Mouse (Mus musculus): ENCODE data around the gene Qsox2.

The Qsox2 gene

GRCm38 (mm10) chr2:26237290-26237782 is at the start of gene Qsox2:
Gene Qsox2, minus strand, starts transcription at chr2:26237525.
- DNase-seq (ENCODE audit: low spot score in 2 of 2): peak; percentile 71 to 78

- no peak for DNase-seq (ENCODE audit: low spot score in 2 of 2)
Measured at GRCm38 (mm10) chr2:26286391-26286790, 49.1 kb upstream of the Qsox2 start.

- DNase-seq (ENCODE audit: low spot score in 2 of 2): no peak
Measured at GRCm38 (mm10) chr2:26285804-26286203, 48.5 kb upstream of the Qsox2 start.

- DNase-seq (ENCODE audit: low spot score in 2 of 2): no peak
Measured at GRCm38 (mm10) chr2:26280594-26280993, 43.3 kb upstream of the Qsox2 start.

GRCm38 (mm10) chr2:26279712-26280111 is 42.4 kb upstream of the Qsox2 start:
- DNase-seq (ENCODE audit: low spot score in 2 of 2): no peak

GRCm38 (mm10) chr2:26273611-26274010 is 36.3 kb upstream of the Qsox2 start:
- no peak for DNase-seq (ENCODE audit: low spot score in 2 of 2)

- DNase-seq (ENCODE audit: low spot score in 2 of 2): no peak
Measured at GRCm38 (mm10) chr2:26268216-26268615, 30.9 kb upstream of the Qsox2 start.

GRCm38 (mm10) chr2:26266066-26266742 is 28.9 kb upstream of the Qsox2 start:
- DNase-seq (ENCODE audit: low spot score in 2 of 2): no peak

- no peak for DNase-seq (ENCODE audit: low spot score in 2 of 2)
Measured at GRCm38 (mm10) chr2:26265095-26265494, 27.8 kb upstream of the Qsox2 start.

- no peak for DNase-seq (ENCODE audit: low spot score in 2 of 2)
Measured at GRCm38 (mm10) chr2:26264646-26265045, 27.3 kb upstream of the Qsox2 start.

- no peak for DNase-seq (ENCODE audit: low spot score in 2 of 2)
Measured at GRCm38 (mm10) chr2:26257315-26258096, 20.2 kb upstream of the Qsox2 start.

- DNase-seq (ENCODE audit: low spot score in 2 of 2): no peak
Measured at GRCm38 (mm10) chr2:26254816-26255215, 17.5 kb upstream of the Qsox2 start.

GRCm38 (mm10) chr2:26252514-26253206 is 15.3 kb upstream of the Qsox2 start:
- DNase-seq (ENCODE audit: low spot score in 2 of 2): no peak

GRCm38 (mm10) chr2:26247531-26247930 is 10.2 kb upstream of the Qsox2 start:
- no peak for DNase-seq (ENCODE audit: low spot score in 2 of 2)

GRCm38 (mm10) chr2:26240841-26241240 is 3.5 kb upstream of the Qsox2 start:
- DNase-seq (ENCODE audit: low spot score in 2 of 2): no peak

GRCm38 (mm10) chr2:26240330-26240729 is 3.0 kb upstream of the Qsox2 start:
- no peak for DNase-seq (ENCODE audit: low spot score in 2 of 2)

GRCm38 (mm10) chr2:26236681-26237289 is 540 bp downstream of the Qsox2 start:
- no peak for DNase-seq (ENCODE audit: low spot score in 2 of 2)

- no peak for DNase-seq (ENCODE audit: low spot score in 2 of 2)
Measured at GRCm38 (mm10) chr2:26234771-26235170, 2.6 kb downstream of the Qsox2 start.

- no peak for DNase-seq (ENCODE audit: low spot score in 2 of 2)
Measured at GRCm38 (mm10) chr2:26234253-26234652, 3.1 kb downstream of the Qsox2 start.

- DNase-seq (ENCODE audit: low spot score in 2 of 2): no peak
Measured at GRCm38 (mm10) chr2:26231366-26231765, 6.0 kb downstream of the Qsox2 start.

GRCm38 (mm10) chr2:26230253-26230652 is 7.1 kb downstream of the Qsox2 start:
- DNase-seq (ENCODE audit: low spot score in 2 of 2): no peak

GRCm38 (mm10) chr2:26227788-26228187 is 9.5 kb downstream of the Qsox2 start:
- DNase-seq (ENCODE audit: low spot score in 2 of 2): no peak
